Mouse (Mus musculus): Measurements from ENCODE around the gene Tnfrsf13c.

The Tnfrsf13c gene

GRCm38 (mm10) chr15:82208307-82208706, 15.9 kb downstream of the Tnfrsf13c start:
- no peak for DNase-seq (ENCODE audit: low read depth, low spot score)

- DNase-seq (ENCODE audit: low read depth, low spot score), result no peak
Measured at GRCm38 (mm10) chr15:82207504-82208219, 16.5 kb downstream of the Tnfrsf13c start.

GRCm38 (mm10) chr15:82207105-82207459, 17.1 kb downstream of the Tnfrsf13c start:
- no peak for DNase-seq (ENCODE audit: low read depth, low spot score)

GRCm38 (mm10) chr15:82206365-82207104, 17.6 kb downstream of the Tnfrsf13c start:
- no peak for DNase-seq (ENCODE audit: low read depth, low spot score)

- no peak for DNase-seq (ENCODE audit: low read depth, low spot score)
Measured at GRCm38 (mm10) chr15:82204680-82205371, 19.3 kb downstream of the Tnfrsf13c start.

GRCm38 (mm10) chr15:82203611-82204351, 20.4 kb downstream of the Tnfrsf13c start:
- no peak for DNase-seq (ENCODE audit: low read depth, low spot score)

- DNase-seq (ENCODE audit: low read depth, low spot score), result no peak
Measured at GRCm38 (mm10) chr15:82203090-82203489, 21.1 kb downstream of the Tnfrsf13c start.

- no peak for DNase-seq (ENCODE audit: low read depth, low spot score)
Measured at GRCm38 (mm10) chr15:82202086-82202485, 22.1 kb downstream of the Tnfrsf13c start.

- no peak for DNase-seq (ENCODE audit: low read depth, low spot score)
Measured at GRCm38 (mm10) chr15:82199546-82199945, 24.6 kb downstream of the Tnfrsf13c start.

GRCm38 (mm10) chr15:82198342-82198741, 25.8 kb downstream of the Tnfrsf13c start:
- no peak for DNase-seq (ENCODE audit: low read depth, low spot score)

GRCm38 (mm10) chr15:82197937-82198336, 26.2 kb downstream of the Tnfrsf13c start:
- no peak for DNase-seq (ENCODE audit: low read depth, low spot score)

GRCm38 (mm10) chr15:82197246-82197750, 26.9 kb downstream of the Tnfrsf13c start:
- no peak for DNase-seq (ENCODE audit: low read depth, low spot score)

- DNase-seq (ENCODE audit: low read depth, low spot score), result no peak
Measured at GRCm38 (mm10) chr15:82196300-82196699, 27.9 kb downstream of the Tnfrsf13c start.

- no peak for DNase-seq (ENCODE audit: low read depth, low spot score)
Measured at GRCm38 (mm10) chr15:82192617-82193016, 31.6 kb downstream of the Tnfrsf13c start.

GRCm38 (mm10) chr15:82188481-82189240, 35.5 kb downstream of the Tnfrsf13c start:
- peak; percentile 78 for DNase-seq (ENCODE audit: low read depth, low spot score)

GRCm38 (mm10) chr15:82187924-82188323, 36.2 kb downstream of the Tnfrsf13c start:
- DNase-seq (ENCODE audit: low read depth, low spot score), result peak; percentile 32

GRCm38 (mm10) chr15:82187401-82187800, 36.8 kb downstream of the Tnfrsf13c start:
- DNase-seq (ENCODE audit: low read depth, low spot score), result no peak

GRCm38 (mm10) chr15:82186931-82187330, 37.2 kb downstream of the Tnfrsf13c start:
- peak; percentile 73 for DNase-seq (ENCODE audit: low read depth, low spot score)

- DNase-seq (ENCODE audit: low read depth, low spot score), result no peak
Measured at GRCm38 (mm10) chr15:82186131-82186530, 38.0 kb downstream of the Tnfrsf13c start.

- DNase-seq (ENCODE audit: low read depth, low spot score), result no peak
Measured at GRCm38 (mm10) chr15:82185062-82185783, 38.9 kb downstream of the Tnfrsf13c start.

Measured in CD4-positive, CD25-positive, alpha-beta regulatory T cell, adult 2 months (primary cell).